14 mouse cellular contexts compared by ENCODE assay signal in genomic region chr10:86700973-86701372, GRCm38 (mm10). TPM values are rescaled to one million over a fixed set of nuclear protein-coding genes. Genes with fewer than 3 reads are reported as not detected.
A peak's percentile ranks its signal among the peaks of the same experiment; 100 is the strongest.
DNase-seq lines count a peak whose midpoint lies in the region; ATAC-seq and TF ChIP-seq lines count a peak whose summit lies in the region.
"Had no signal": no experiment of that assay in that cellular context is flagged by ENCODE, and none has a peak within 500 bp of the region (broad histone marks: within the 10 kb centered on the region; RNA-seq: fewer than 3 reads in every experiment).

No protein-coding gene starts in this region.

- H3K36me3 ChIP-seq in G1E (replicated peaks), result peaks cover 77% of the 10 kb centered on the region
- H3K36me3 ChIP-seq in limb, embryonic 13.5 days, result peaks cover 66% of the 10 kb centered on the region

- H3K9ac ChIP-seq in limb, embryonic 13.5 days, result peak overlapping the region; percentile 10

- DNase-seq in heart, adult 11 months, result peak; percentile 75
- no peak for DNase-seq in heart, adult 18-20 months
- DNase-seq in layer of hippocampus, adult 2 months (ENCODE audit: low spot score in 2 of 2), result no peak
- no peak for DNase-seq in layer of hippocampus, postnatal 36 days
- DNase-seq in G1E (ENCODE audit: low spot score), result no peak
- no peak for DNase-seq in right cerebral cortex, postnatal 4 days
- DNase-seq in gastrocnemius, adult 8-10 months (ENCODE audit: low spot score in 2 of 2), result no peak
- DNase-seq: adrenal gland, postnatal 36 days; cerebellum, adult 8-10 months; gastrocnemius, postnatal 25 days; kidney, postnatal 14 days; right cerebral cortex, postnatal 25 days had no signal

- no peak for ATAC-seq in G1E (ENCODE audit: extremely low read depth, insufficient number of reproducible peaks, low FRiP score, poor library complexity, severe bottlenecking)
- no peak for ATAC-seq in limb, embryonic 13.5 days (ENCODE audit: low FRiP score, low read depth)
- ATAC-seq: lung, postnatal 0 days had no signal

- H3K4me2 ChIP-seq in limb, embryonic 13.5 days (replicated peaks), result peak overlapping the region; percentile 29

- no peaks in the 10 kb centered on the region for H3K9me3 ChIP-seq in G1E (replicated peaks)
- no peaks in the 10 kb centered on the region for H3K9me3 ChIP-seq in limb, embryonic 13.5 days

- no peak for TF ChIP-seq CTCF in layer of hippocampus, adult 2 months (conservative IDR thresholded peaks at IDR 0.05)
- no peak for TF ChIP-seq CTCF in G1E (IDR thresholded peaks at IDR 0.05; ENCODE audit: low read depth, low read length)

- 62% methylated on average over 3 of the region's 3 CpGs for WGBS in limb, embryonic 13.5 days

- H3K27me3 ChIP-seq in G1E (ENCODE audit: insufficient read depth, low read length), result no peaks in the 10 kb centered on the region
- H3K27me3 ChIP-seq in limb, embryonic 13.5 days, result no peaks in the 10 kb centered on the region

- 0 out of 2 replicates have a peak overlapping the region, but pooled peaks have one; percentile 14 for H3K27ac ChIP-seq in layer of hippocampus, adult 2 months
- H3K27ac ChIP-seq in limb, embryonic 13.5 days, result no peak overlapping the region

- peaks cover 55% of the 10 kb centered on the region for H3K4me1 ChIP-seq in G1E (ENCODE audit: insufficient read depth, low read depth, low read length)
- H3K4me1 ChIP-seq in limb, embryonic 13.5 days, result peaks cover 49% of the 10 kb centered on the region

- no peak overlapping the region; the same call in 1 of the 2 replicates for H3K4me3 ChIP-seq in layer of hippocampus, adult 2 months
- peak overlapping the region; percentile 28; the same call in 1 of the 2 replicates for H3K4me3 ChIP-seq in G1E (ENCODE audit: low read depth, low read length)
- H3K4me3 ChIP-seq in limb, embryonic 13.5 days, result peak overlapping the region; percentile 0; the same call in 1 of the 2 replicates

RNA-seq across cellular contexts. Expression of gene Hsp90b1, which starts 4.3 kb away (rescaled TPM):
- total RNA-seq in heart, adult 18-20 months (2021), result 100 to 1,000 TPM; 319 to 364 TPM
- 100 to 1,000 TPM; 306 to 337 TPM for total RNA-seq in layer of hippocampus, adult 2 months (2021)
- total RNA-seq in layer of hippocampus, postnatal 36 days (2021), result 100 to 1,000 TPM; 391 to 418 TPM
- 423 and 435 TPM in 2 replicates for total RNA-seq in G1E (2014; fragmentation: Nextera tagmentation)
- 367 and 445 TPM in 2 replicates for total RNA-seq in G1E (2017)
- polyA plus RNA-seq in G1E (2012), result 17.3 and 26.6 TPM in 2 replicates
- 634 and 696 TPM in 2 replicates for polyA plus RNA-seq in limb, embryonic 13.5 days (2015; fragmentation: Nextera tagmentation; extraction: Ambion mirVana)
- total RNA-seq in gastrocnemius, adult 8-10 months (2022), result 100 to 1,000 TPM in 3 of 4 experiments, 10 to 100 TPM in 1; 97.1 to 109 (median 103) TPM

RNA-seq across cellular contexts. Expression of gene Ttc41, which starts 4.6 kb away (rescaled TPM):
- 1 to 10 TPM; 1.5 to 1.9 TPM for total RNA-seq in heart, adult 18-20 months (2021)
- total RNA-seq in layer of hippocampus, adult 2 months (2021), result 1 to 10 TPM; 1.3 to 1.5 TPM
- 1 to 10 TPM; 1.2 to 2.4 TPM for total RNA-seq in layer of hippocampus, postnatal 36 days (2021)
- total RNA-seq in G1E (2014; fragmentation: Nextera tagmentation), result 5.4 and 6.5 TPM in 2 replicates
- total RNA-seq in G1E (2017), result 1.0 and 1.9 TPM in 2 replicates
- polyA plus RNA-seq in G1E (2012), result 0.09 and 0.10 TPM in 2 replicates
- 1.7 and 2.2 TPM in 2 replicates for polyA plus RNA-seq in limb, embryonic 13.5 days (2015; fragmentation: Nextera tagmentation; extraction: Ambion mirVana)
- total RNA-seq in gastrocnemius, adult 8-10 months (2022), result 1 to 10 TPM; 2.2 to 2.6 (median 2.3) TPM
